ENCODE assay signal across 8 mouse cellular contexts in the genomic region with DNA sequence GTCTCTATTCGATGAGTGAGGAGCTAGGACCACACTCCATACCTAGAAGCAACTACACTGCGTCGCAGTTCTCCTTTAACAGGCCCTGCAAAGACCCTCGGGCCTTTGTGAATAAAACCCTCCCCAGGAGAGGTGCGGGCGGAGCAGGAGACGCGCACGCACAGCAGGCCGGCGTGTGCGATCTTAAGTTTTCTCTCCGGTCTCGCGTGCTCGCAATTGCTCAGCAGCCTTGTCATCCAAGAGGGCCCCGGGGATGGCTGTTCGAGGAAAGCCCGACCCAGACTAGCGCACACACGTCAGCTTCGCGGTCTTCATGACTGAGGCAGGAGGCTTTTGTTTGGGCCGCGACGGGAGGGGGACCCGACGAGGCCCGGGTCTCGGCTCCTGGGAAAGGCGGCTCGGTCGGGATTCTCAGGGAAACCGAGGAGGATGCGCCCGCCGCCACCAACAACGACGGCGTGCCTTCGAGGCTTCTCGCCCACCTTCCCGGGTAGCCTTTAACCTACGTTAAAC. TPM values are rescaled to one million over a fixed set of nuclear protein-coding genes. Genes with fewer than 3 reads are reported as not detected.
A peak's percentile ranks its signal among the peaks of the same experiment; 100 is the strongest.
DNase-seq lines count a peak whose midpoint lies in the region; ATAC-seq and TF ChIP-seq lines count a peak whose summit lies in the region.

No protein-coding gene starts in this region.

- peaks cover 0 to 4% of the 10 kb centered on the region in 2 experiments; a peak in 1 of 4 replicates for H3K4me1 ChIP-seq in ES-E14 (ENCODE audit: control insufficient read depth in 2 of 2, insufficient read depth in 2 of 2, low read length in 2 of 2, poor library complexity in 1 of 2)
- 0 out of 2 replicates have a peak, but pooled peaks cover 5% of the 10 kb centered on the region for H3K4me1 ChIP-seq in lung, embryonic 14.5 days (ENCODE audit: insufficient read depth)
- no peaks in the 10 kb centered on the region for H3K4me1 ChIP-seq in olfactory bulb, adult 2 months (ENCODE audit: control insufficient read depth, insufficient read depth, low read length)

- H3K9ac ChIP-seq in ES-E14 (ENCODE audit: insufficient read depth, low read depth, low read length, poor library complexity, severe bottlenecking): peak overlapping the region; percentile 88
- peak overlapping the region; percentile 95 for H3K9ac ChIP-seq in lung, embryonic 14.5 days

- no peaks in the 10 kb centered on the region for H3K27me3 ChIP-seq in lung, embryonic 14.5 days (ENCODE audit: insufficient read depth, low read length)

- H3K9me3 ChIP-seq in ES-E14 (ENCODE audit: control insufficient read depth, insufficient read depth, low read depth, low read length): no peaks in the 10 kb centered on the region
- no peaks in the 10 kb centered on the region for H3K9me3 ChIP-seq in lung, embryonic 14.5 days (ENCODE audit: low read depth, low read length)

- no peak for TF ChIP-seq CTCF in layer of hippocampus, adult 2 months (conservative IDR thresholded peaks at IDR 0.05)
- TF ChIP-seq CTCF in lung, embryonic 14.5 days (IDR thresholded peaks at IDR 0.05; ENCODE audit: low read depth): no peak
- TF ChIP-seq CTCF in olfactory bulb, adult 2 months (IDR thresholded peaks at IDR 0.05; ENCODE audit: insufficient read depth, low read depth, low read length): no peak

- TF ChIP-seq POLR2A in olfactory bulb, adult 2 months (IDR thresholded peaks at IDR 0.05; ENCODE audit: insufficient read depth, low read depth, low read length): no peak

- H3K27ac ChIP-seq in ES-E14 (ENCODE audit: insufficient read depth, low read depth, low read length, poor library complexity, severe bottlenecking): peak overlapping the region; percentile 45
- H3K27ac ChIP-seq in layer of hippocampus, adult 2 months: peak overlapping the region; percentile 97
- H3K27ac ChIP-seq in lung, embryonic 14.5 days (ENCODE audit: low read depth): peak overlapping the region; percentile 100
- peak overlapping the region; percentile 92 for H3K27ac ChIP-seq in olfactory bulb, adult 2 months (ENCODE audit: insufficient read depth, low read depth, low read length)

- under 1% methylated on average over 44 of the region's 44 CpGs for WGBS in lung, embryonic 14.5 days
- under 1% methylated on average over 44 of the region's 44 CpGs for WGBS in olfactory bulb, adult 2 months

- in situ Hi-C loops in ES-E14 (cut with MboI; ENCODE audit: low sequenced_read_pairs in 2 of 2, unreplicated experiment in 2 of 2): no loop called here

- ATAC-seq in common myeloid progenitor, adult 5-6 weeks (replicated peaks; ENCODE audit: low read depth, poor library complexity, severe bottlenecking): peak; percentile 48
- peak; percentile 53 for ATAC-seq in lung, embryonic 14.5 days (ENCODE audit: insufficient read depth)

- H3K4me2 ChIP-seq in lung, embryonic 14.5 days: peak overlapping the region; percentile 83

- peak overlapping the region; percentile 78 to 98 for H3K4me3 ChIP-seq in ES-E14 (ENCODE audit: insufficient read depth in 1 of 2, low read depth in 1 of 2, low read length in 2 of 2, poor library complexity in 1 of 2, severe bottlenecking in 1 of 2)
- peak overlapping the region; percentile 94 for H3K4me3 ChIP-seq in layer of hippocampus, adult 2 months
- H3K4me3 ChIP-seq in lung, embryonic 14.5 days (ENCODE audit: low read depth, low read length): peak overlapping the region; percentile 86
- H3K4me3 ChIP-seq in olfactory bulb, adult 2 months (ENCODE audit: insufficient read depth, low read depth, low read length): peak overlapping the region; percentile 97

- DNase-seq in gastrocnemius, adult 18-20 months (ENCODE audit: low spot score): peak; percentile 27
- no peak for DNase-seq in gastrocnemius, postnatal 10 days
- DNase-seq in ES-E14 (ENCODE audit: low read depth, low spot score): peak; percentile 40
- DNase-seq in gastrocnemius, postnatal 4 days (ENCODE audit: low spot score in 2 of 2): peak; percentile 35 to 66
- DNase-seq in layer of hippocampus, adult 2 months (ENCODE audit: low spot score in 2 of 2): peak; percentile 47 to 60
- DNase-seq in lung, embryonic 14.5 days: peak; percentile 74

- H3K36me3 ChIP-seq in ES-E14 (ENCODE audit: control insufficient read depth, insufficient read depth, low read length, poor library complexity, severe bottlenecking): no peaks in the 10 kb centered on the region
- H3K36me3 ChIP-seq in lung, embryonic 14.5 days (ENCODE audit: insufficient read depth): no peaks in the 10 kb centered on the region

TF ChIP-seq in ES-E14, 5 proteins besides CTCF, POLR2A, EP300 and RAD21:
- TF ChIP-seq MAFK (IDR thresholded peaks at IDR 0.05; ENCODE audit: insufficient read depth, low read depth, low read length) (no peak), CHD2 (IDR thresholded peaks at IDR 0.05; ENCODE audit: low read depth, low read length) (no peak; the same call in 1 of the 2 replicates), HCFC1 (IDR thresholded peaks at IDR 0.05; ENCODE audit: borderline replicate concordance, insufficient read depth, low read length) (no peak), ZNF384 (IDR thresholded peaks at IDR 0.05; ENCODE audit: low read depth, low read length) (no peak)

RNA-seq across cellular contexts. Expression of a gene that starts 0.5 kb away (rescaled TPM):
- 10 to 100 TPM; 46.1 to 49.0 TPM for total RNA-seq in gastrocnemius, adult 18-20 months (2021)
- total RNA-seq in gastrocnemius, postnatal 10 days (2021): 10 to 100 TPM; 36.4 to 41.5 TPM
- total RNA-seq in ES-E14 (2012; rRNA removed): 11.9 and 17.0 TPM in 2 replicates
- total RNA-seq in common myeloid progenitor, adult 5-6 weeks (2017): 15.8 and 19.0 TPM in 2 replicates
- total RNA-seq in gastrocnemius, postnatal 4 days (2021): 10 to 100 TPM; 40.5 to 43.4 TPM
- 10 to 100 TPM; 90.3 to 91.2 TPM for total RNA-seq in layer of hippocampus, adult 2 months (2021)
- 14.4 and 14.7 TPM in 2 replicates for polyA plus RNA-seq in lung, embryonic 14.5 days (2014; fragmentation: Nextera tagmentation; extraction: Ambion mirVana)
- polyA plus RNA-seq in olfactory bulb, adult 2 months (2012; ENCODE audit: insufficient read depth, insufficient read length, low replicate concordance, missing spikeins): 58.9 and 146 TPM in 2 replicates

Comparison
In these comparisons a context has a peak if more than half of its experiments do, and no peak if none do; other contexts are left out.
1. H3K27ac ChIP-seq: peak in every context shown above with its lines; median percentile 100 in lung, embryonic 14.5 days; 97 in layer of hippocampus, adult 2 months; 92 in olfactory bulb, adult 2 months; 45 in ES-E14.